Mouse (Mus musculus) kidney, embryonic 14.5 days (tissue): Measurements from ENCODE around the gene Col9a1. TPM values are rescaled to one million over a fixed set of nuclear protein-coding genes. Genes with fewer than 3 reads are reported as not detected.
A peak's percentile ranks its signal among the peaks of the same experiment; 100 is the strongest.

Source experiments
- ATAC-seq: fragments of 200-750 bp; cut with Nextera tagmentation; 2 replicates; pipeline ENCODE4 v1.8.0; 2017; ENCODE audit warnings: moderate number of reproducible peaks, mild to moderate bottlenecking, moderate TSS enrichment, moderate library complexity; ENCODE audit not compliant: low FRiP score, low TSS enrichment
- H3K27ac ChIP-seq: fragments of 300-500 bp; sonication (generic); 2 replicates; pipeline ENCODE4 v1.5.1; 2014; ENCODE audit warnings: low read depth, mild to moderate bottlenecking, low read length, moderate library complexity, mixed read lengths
- H3K27me3 ChIP-seq: fragments of 300-500 bp; sonication (generic); 2 replicates; pipeline ENCODE4 v1.6.1; 2014; ENCODE audit warnings: mild to moderate bottlenecking, low read length; ENCODE audit not compliant: control insufficient read depth, insufficient read depth
- H3K36me3 ChIP-seq: fragments of 300-500 bp; sonication (generic); 2 replicates; pipeline ENCODE4 v1.6.1; 2014; ENCODE audit warnings: low read length, mixed read lengths; ENCODE audit not compliant: control insufficient read depth, insufficient read depth
- H3K4me1 ChIP-seq: fragments of 300-500 bp; sonication (generic); 2 replicates; pipeline ENCODE4 v1.6.1; 2014; ENCODE audit warnings: low read length, mixed read lengths; ENCODE audit not compliant: control insufficient read depth, insufficient read depth
- H3K4me2 ChIP-seq: fragments of 300-500 bp; sonication (generic); replicated peaks from 2 replicates; pipeline ENCODE4 v1.6.1; 2014; ENCODE audit warnings: low read depth, mild to moderate bottlenecking, low read length
- H3K4me3 ChIP-seq: fragments of 300-500 bp; sonication (generic); 2 replicates; pipeline ENCODE4 v1.5.1; 2014; ENCODE audit warnings: mild to moderate bottlenecking, low read length
- H3K9ac ChIP-seq: fragments of 300-500 bp; sonication (generic); 2 replicates; pipeline ENCODE4 v1.6.1; 2014; ENCODE audit warnings: low read depth, mild to moderate bottlenecking, low read length, moderate library complexity
- H3K9me3 ChIP-seq: fragments of 300-500 bp; sonication (generic); 2 replicates; pipeline ENCODE4 v1.6.1; 2016; ENCODE audit warnings: low read length; ENCODE audit not compliant: control insufficient read depth
- WGBS: fragments of 180-500 bp; shearing (Covaris S2); extraction: QIAGEN DNeasy Blood & Tissue Kit; methylation state at CpG from one replicate; pipeline ENCODE4 v1.1.7; 2014; 5-methylcytosine and 5-hydroxymethylcytosine counted together
- polyA plus RNA-seq: library from polyadenylated mRNA; unstranded; fragments of >200 nt; fragmentation: Nextera tagmentation; extraction: Ambion mirVana; gene quantifications from 2 replicates; pipeline ENCODE4 v1.2.1, GENCODE M21; 2014

Gene Col9a1
- polyA plus RNA-seq, 1 experiment from 2014 or later: 6.4 TPM

DNA sequence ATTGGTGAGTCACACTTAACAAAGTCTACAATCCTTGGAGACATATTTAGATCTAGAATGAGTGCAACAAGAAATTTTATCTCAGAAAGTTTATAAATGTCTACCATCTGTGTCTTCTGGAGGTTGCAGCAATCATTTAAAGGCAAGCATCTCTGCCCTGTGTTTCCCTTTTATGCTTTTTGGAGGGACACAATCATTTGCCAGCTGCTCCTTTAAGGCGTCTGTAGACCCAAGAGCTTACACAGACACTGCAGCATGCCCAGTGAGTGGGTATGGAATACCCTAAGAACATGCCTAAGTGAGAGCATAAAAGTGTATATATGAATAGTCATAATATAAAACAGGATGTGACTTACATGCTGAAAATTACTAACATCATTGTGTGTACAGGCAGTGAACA, 52.1 kb downstream of the Col9a1 start:
- no peak overlapping the region for H3K4me2 ChIP-seq
- WGBS: 87% methylated on average over 1 of the region's 1 CpGs
- no peaks in the 10 kb centered on the region for H3K27me3 ChIP-seq
- ATAC-seq: no peak
- H3K27ac ChIP-seq: no peak overlapping the region
- H3K4me3 ChIP-seq: no peak overlapping the region
- H3K9ac ChIP-seq: no peak overlapping the region
- 0 out of 2 replicates have a peak, but pooled peaks cover 5% of the 10 kb centered on the region for H3K4me1 ChIP-seq
- H3K36me3 ChIP-seq: no peaks in the 10 kb centered on the region
- H3K9me3 ChIP-seq: no peaks in the 10 kb centered on the region

DNA sequence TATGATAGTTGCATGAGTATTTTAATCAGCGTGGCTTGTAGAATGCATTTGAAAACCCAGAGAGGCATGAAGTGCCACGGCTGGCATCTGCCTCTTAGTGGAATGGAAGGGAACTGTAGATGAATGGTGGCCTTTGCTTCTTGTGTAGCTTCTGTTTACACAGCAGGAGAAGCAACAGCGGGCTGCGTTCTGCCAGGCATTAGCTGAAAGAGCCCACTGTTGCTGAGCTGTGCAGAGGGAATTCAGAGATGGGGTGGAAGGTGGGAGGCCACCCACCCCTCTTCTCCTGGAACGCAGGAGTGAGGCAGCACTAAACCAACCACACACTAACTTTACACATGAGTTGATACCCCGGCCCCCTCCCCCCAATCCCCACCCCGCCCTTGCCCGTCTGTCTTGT, 53.0 kb downstream of the Col9a1 start:
- Histone ChIP-seq H3K36me3 (no peaks in the 10 kb centered on the region), H3K27me3 (no peaks in the 10 kb centered on the region), H3K9ac (no peak overlapping the region), H3K27ac (no peak overlapping the region), H3K4me2 (no peak overlapping the region), H3K4me1 (0 out of 2 replicates have a peak, but pooled peaks cover 5% of the 10 kb centered on the region), H3K9me3 (no peaks in the 10 kb centered on the region), H3K4me3 (no peak overlapping the region)
- ATAC-seq: peak; percentile 52; the same call in 1 of the 2 replicates
- WGBS: 26% methylated on average over 8 of the region's 8 CpGs

DNA sequence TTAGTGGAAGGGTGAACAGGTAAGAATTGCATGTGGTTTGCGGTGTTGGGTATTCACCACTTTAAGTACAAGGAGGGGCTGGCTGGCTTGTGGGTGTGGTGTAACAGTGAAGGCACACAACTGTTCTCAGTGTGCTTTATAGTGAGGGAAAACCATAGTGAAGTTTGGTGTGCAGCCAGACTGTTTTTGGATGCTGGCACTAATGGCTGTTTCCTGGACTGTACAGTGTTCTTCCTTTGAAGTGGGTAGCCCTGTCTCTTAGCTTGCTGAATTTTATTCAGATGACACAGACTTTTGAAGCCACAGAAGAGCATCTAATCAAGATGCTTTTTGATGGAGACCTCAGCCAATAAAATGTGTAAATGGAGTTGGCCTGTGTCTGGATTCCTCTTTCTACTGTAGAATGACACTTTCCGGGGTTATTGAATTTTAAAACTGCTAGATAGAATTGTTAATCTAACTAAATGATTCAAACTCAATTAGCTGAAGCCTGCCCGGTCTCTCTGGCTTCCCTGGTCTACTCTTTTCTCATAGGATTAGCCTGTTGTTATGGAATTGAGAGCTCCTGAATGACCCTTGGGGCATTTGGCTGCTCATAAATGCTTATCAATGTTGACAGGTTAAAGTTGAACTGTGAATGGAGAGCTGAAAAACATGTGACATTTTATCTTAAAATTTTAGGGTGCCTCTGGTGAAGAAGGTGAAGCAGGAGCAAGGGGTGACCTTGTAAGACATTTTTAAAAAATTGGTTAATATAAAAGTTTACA, 54.3 kb downstream of the Col9a1 start:
- no peak overlapping the region for H3K9ac ChIP-seq
- no peaks in the 10 kb centered on the region for H3K9me3 ChIP-seq
- H3K4me3 ChIP-seq: no peak overlapping the region
- 74% methylated on average over 3 of the region's 3 CpGs for WGBS
- H3K4me2 ChIP-seq: no peak overlapping the region
- no peak overlapping the region for H3K27ac ChIP-seq
- H3K36me3 ChIP-seq: no peaks in the 10 kb centered on the region
- H3K4me1 ChIP-seq: 0 out of 2 replicates have a peak, but pooled peaks cover 5% of the 10 kb centered on the region
- no peaks in the 10 kb centered on the region for H3K27me3 ChIP-seq
- no peak for ATAC-seq

DNA sequence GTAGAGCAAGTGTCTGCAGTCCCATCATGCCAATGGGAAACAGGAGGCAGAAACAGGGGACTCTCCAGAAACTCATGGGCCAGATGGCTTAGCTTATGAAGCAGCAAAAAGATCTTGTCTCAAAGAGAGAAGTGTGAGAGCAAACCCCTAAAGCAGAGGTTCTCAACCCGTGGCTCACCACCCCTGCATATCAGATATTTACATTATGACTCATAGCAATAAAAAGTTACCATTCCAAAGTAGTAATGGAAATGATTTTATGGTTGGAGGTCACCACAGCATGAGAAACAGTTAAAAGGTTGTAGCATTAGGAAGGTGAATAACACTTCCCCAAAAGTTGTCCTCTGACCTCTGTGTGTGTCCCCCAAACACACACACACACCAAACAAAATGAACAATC, 58.9 kb downstream of the Col9a1 start:
- Histone ChIP-seq H3K27ac (no peak overlapping the region), H3K4me3 (no peak overlapping the region), H3K4me2 (no peak overlapping the region), H3K9me3 (no peaks in the 10 kb centered on the region), H3K9ac (no peak overlapping the region), H3K36me3 (no peaks in the 10 kb centered on the region), H3K27me3 (no peaks in the 10 kb centered on the region), H3K4me1 (no peaks in the 10 kb centered on the region)
- ATAC-seq: no peak
- WGBS: 52% methylated on average over 1 of the region's 1 CpGs

DNA sequence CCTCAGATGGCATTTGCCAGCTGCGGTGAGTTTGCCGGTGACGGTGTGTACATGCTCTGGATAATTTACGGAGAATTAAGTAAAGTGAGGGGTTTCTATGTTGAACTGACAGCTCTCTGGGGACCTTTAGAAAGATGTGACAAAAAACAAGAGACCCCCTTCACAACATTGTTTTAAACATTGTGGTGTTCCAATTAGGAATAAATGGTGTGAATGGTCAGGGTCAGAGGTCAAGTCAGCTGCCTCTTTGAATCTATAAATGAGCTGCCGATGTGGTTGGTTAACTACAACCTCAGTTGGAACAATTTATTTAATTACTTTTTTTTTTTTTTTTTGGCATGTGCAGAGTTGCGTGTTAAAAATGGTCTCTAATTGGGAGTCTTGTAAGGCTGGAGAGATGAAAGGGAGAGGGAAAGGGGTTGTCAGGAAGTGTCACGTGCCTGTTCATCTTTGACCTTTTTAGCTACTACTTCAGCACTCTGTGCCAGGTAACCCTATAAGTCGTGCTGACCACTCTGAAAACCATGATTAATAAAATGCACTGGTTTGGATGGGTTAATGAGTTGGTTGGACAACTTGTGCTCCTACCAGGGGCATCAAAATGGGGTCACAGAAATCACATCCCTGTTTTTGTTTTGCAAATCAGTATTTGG, 62.8 kb downstream of the Col9a1 start:
- H3K27ac ChIP-seq: no peak overlapping the region

DNA sequence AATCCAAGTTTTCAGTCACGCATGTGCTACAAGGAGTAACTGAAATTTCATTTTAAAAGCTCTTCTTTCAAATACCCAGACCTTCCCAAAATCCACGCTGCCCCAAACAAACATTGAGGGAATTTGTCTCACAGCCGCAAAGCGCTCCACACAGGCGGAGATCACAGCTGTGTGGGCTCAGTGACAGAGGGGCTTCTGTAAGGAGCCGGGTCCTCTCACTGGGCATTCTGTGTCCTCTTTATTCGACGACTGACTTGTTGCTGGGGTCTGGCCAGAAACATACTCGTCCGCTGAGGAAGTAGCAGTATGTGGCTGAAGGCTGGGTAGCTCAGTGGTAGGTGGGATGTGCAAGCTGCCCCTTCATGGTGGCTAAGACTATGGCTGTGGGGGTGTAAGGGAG, 67.5 kb downstream of the Col9a1 start:
- Histone ChIP-seq H3K27me3 (no peaks in the 10 kb centered on the region), H3K27ac (no peak overlapping the region), H3K4me2 (no peak overlapping the region), H3K9ac (no peak overlapping the region), H3K4me1 (no peaks in the 10 kb centered on the region), H3K4me3 (no peak overlapping the region), H3K36me3 (no peaks in the 10 kb centered on the region), H3K9me3 (no peaks in the 10 kb centered on the region)
- no peak for ATAC-seq
- WGBS: 91% methylated on average over 10 of the region's 10 CpGs

More for the DNA sequence above, 62.8 kb downstream of the Col9a1 start:
- no peak overlapping the region for H3K9ac ChIP-seq
- H3K9me3 ChIP-seq: no peaks in the 10 kb centered on the region
- 62% methylated on average over 8 of the region's 8 CpGs for WGBS
- no peak overlapping the region for H3K4me3 ChIP-seq
- no peak overlapping the region for H3K4me2 ChIP-seq
- no peak for ATAC-seq
- H3K4me1 ChIP-seq: no peaks in the 10 kb centered on the region
- H3K36me3 ChIP-seq: no peaks in the 10 kb centered on the region
- H3K27me3 ChIP-seq: no peaks in the 10 kb centered on the region

DNA sequence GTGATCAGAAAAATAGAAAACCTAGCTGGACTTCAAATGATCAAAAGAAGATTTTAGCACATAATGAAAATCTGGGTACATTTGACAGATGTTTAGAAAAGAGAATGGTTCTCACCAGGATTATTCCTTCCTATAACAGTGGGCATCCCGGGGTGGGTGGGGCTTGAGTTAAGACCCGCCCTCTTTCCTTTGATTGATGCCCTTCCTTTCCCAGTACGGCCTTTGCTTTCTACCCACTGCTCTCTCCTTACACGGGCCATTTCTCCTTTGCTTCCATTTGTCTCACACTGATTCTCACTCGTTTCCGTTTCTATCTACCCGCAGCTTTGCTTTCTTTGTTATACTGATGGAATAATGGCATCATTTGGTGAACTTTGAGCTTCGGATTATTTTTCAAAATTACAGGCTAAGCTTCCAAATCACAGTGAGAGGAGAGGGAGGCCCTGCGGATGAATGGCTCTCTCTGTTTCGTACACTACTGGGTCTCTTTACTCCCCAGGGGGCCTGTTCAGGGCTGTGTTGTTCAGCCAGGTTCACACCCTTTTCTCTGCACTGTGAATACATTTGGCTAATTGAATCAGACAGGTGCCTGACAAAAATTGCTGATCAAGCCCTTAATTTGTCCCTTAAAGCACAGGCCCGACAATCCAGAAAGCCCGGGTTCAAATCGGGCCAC, 68.4 kb downstream of the Col9a1 start:
- 60% methylated on average over 13 of the region's 13 CpGs for WGBS
- H3K9ac ChIP-seq: no peak overlapping the region
- no peak for ATAC-seq

DNA sequence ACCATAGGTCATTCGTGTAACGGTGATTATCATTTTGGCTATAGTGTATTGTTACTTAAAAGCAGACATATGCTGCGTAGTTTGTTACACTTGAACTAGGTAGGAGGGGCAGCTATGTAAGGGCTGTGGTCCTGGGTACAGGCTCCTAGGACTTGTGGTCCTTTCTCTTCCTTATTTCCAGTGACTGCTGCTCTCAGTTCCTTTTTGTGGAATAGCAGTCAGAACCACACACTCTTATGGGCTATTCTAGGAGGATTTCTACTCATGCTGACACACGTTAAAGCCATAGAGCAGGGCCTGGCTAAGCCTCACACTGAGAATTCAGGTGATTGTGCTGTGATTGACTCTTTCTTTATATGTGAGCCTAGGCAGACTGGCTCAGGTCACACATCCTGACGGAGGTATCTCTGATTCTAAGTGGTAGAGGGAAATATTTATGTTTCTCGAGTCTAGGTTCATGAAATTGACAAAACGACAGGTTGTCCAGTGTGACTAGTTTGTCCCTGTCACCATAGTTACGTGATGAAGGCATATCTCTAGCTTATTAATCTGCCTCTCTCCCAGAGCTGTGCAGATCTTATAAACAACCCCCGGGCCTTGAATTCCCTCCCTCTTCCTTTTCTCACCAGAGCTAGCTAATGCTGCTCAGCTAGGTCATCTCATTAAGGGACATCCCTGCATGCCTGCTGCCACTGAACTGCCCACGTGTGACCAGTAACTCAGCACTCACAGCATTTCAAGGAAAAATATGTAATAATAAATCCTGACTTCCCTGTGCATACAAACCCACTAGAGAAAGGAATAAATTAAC, 71.1 kb downstream of the Col9a1 start:
- Histone ChIP-seq H3K27ac (no peak overlapping the region), H3K27me3 (no peaks in the 10 kb centered on the region), H3K4me2 (no peak overlapping the region), H3K4me3 (no peak overlapping the region), H3K4me1 (no peaks in the 10 kb centered on the region), H3K9ac (no peak overlapping the region), H3K9me3 (no peaks in the 10 kb centered on the region), H3K36me3 (no peaks in the 10 kb centered on the region)
- WGBS: 75% methylated on average over 10 of the region's 10 CpGs
- ATAC-seq: 0 out of 2 replicates have a peak, but pooled peaks have one; percentile 16

More for the DNA sequence above, 68.4 kb downstream of the Col9a1 start:
- Histone ChIP-seq H3K27ac (no peak overlapping the region), H3K36me3 (no peaks in the 10 kb centered on the region), H3K4me2 (no peak overlapping the region), H3K9me3 (no peaks in the 10 kb centered on the region), H3K4me3 (no peak overlapping the region), H3K4me1 (no peaks in the 10 kb centered on the region), H3K27me3 (no peaks in the 10 kb centered on the region)
